ENCODE assay signal across 1 mouse cellular context in the genomic region with DNA sequence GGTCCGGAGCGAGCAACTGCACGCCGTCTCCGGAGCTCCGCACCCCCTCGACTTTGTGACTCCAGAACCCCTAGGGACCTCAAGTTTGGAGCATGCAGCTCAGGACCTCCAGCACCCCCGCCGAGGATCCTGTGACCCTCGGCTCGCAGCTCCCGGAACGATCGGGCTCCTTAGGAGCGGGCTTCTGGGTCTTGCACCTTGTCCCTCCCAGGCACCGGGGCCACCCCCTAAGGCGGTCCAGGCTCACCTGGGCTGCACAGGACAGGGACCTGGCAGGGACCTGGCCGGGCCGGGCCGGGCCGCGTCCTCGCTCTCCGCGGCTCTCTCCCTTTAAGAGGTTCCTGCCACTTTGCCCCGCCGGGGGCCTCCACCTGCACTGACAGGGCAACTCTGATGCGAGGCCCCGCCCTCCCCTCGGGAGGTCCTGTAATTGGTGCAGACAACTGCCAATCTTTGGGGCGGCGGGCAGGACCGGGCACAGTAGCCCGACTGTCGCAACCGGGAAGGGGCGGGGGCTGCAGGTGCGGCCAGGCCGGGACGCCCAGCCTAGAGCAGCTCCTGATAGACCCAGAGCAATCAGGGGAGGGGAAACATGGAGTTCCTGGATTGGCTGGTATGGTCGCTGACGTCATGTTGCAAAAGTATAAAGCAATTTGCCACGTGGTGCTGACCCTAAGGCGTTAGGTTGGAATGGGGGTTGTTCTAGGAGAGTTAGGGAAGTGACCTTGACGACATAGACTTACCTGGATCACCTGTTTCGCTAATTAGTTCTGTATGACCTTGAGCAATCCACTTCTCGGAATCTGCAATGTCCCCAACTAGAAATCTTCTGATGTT.
A peak's percentile ranks its signal among the peaks of the same experiment; 100 is the strongest.
TF ChIP-seq lines count a peak whose summit lies in the region.

A gene (minus strand): TSS at position 389 of the 837 bp plus-strand sequence.

TF ChIP-seq in CH12.LX, 34 proteins besides CTCF, POLR2A, EP300 and RAD21 (continued from another document):
- 0 out of 2 replicates have a peak, but pooled peaks have one; percentile 30 for TF ChIP-seq KAT2A (IDR thresholded peaks at IDR 0.05; ENCODE audit: insufficient replicate concordance, low read length)
- 0 out of 2 replicates have a peak, but pooled peaks have one; percentile 32 for TF ChIP-seq MEF2A (IDR thresholded peaks at IDR 0.05; ENCODE audit: borderline replicate concordance, low read depth, low read length)
- peak; percentile 98 for TF ChIP-seq MAX (IDR thresholded peaks at IDR 0.05; ENCODE audit: low read length)
- peak; percentile 82 for TF ChIP-seq SIN3A (IDR thresholded peaks at IDR 0.05; ENCODE audit: low read length)
- TF ChIP-seq MYC (IDR thresholded peaks at IDR 0.05; ENCODE audit: low read depth, low read length) = peak; percentile 90
- peak; percentile 70 for TF ChIP-seq ZMIZ1 (IDR thresholded peaks at IDR 0.05; ENCODE audit: low read depth, low read length)
- peak; percentile 67 for TF ChIP-seq HCFC1 (IDR thresholded peaks at IDR 0.05; ENCODE audit: low read depth, low read length)
- no peak for TF ChIP-seq ETS1 (conservative IDR thresholded peaks at IDR 0.05; ENCODE audit: low read depth, low read length)
- TF ChIP-seq ELF1 (IDR thresholded peaks at IDR 0.05; ENCODE audit: low read depth, low read length) = peak; percentile 81
- TF ChIP-seq JUN (IDR thresholded peaks at IDR 0.05; ENCODE audit: insufficient read depth, low read depth, low read length) = peak; percentile 30; the same call in 1 of the 2 replicates
- TF ChIP-seq MAFK (IDR thresholded peaks at IDR 0.05; ENCODE audit: insufficient replicate concordance, low read length) = no peak
- peak; percentile 93 for TF ChIP-seq MXI1 (IDR thresholded peaks at IDR 0.05; ENCODE audit: low read depth, low read length)
- peak; percentile 47; the same call in 1 of the 2 replicates for TF ChIP-seq USF2 (conservative IDR thresholded peaks at IDR 0.05; ENCODE audit: low read depth, low read length)
- 0 out of 2 replicates have a peak, but pooled peaks have one; percentile 49 for TF ChIP-seq MAZ (IDR thresholded peaks at IDR 0.05; ENCODE audit: low read depth, low read length)
- no peak; the same call in 1 of the 2 replicates for TF ChIP-seq JUND (conservative IDR thresholded peaks at IDR 0.05; ENCODE audit: low read depth, low read length)
- peak; percentile 56; the same call in 1 of the 2 replicates for TF ChIP-seq CHD2 (IDR thresholded peaks at IDR 0.05; ENCODE audit: low read length)
- no peak for TF ChIP-seq ZC3H11A (IDR thresholded peaks at IDR 0.05; ENCODE audit: low read depth, low read length)
- peak; percentile 73 for TF ChIP-seq USF1 (IDR thresholded peaks at IDR 0.05; ENCODE audit: low read depth, low read length)
- TF ChIP-seq E2F4 (IDR thresholded peaks at IDR 0.05; ENCODE audit: insufficient replicate concordance, low read depth, low read length) = no peak
TF ChIP-seq in CH12.LX: peak in this region for 17.
